Mouse (Mus musculus): Measurements from ENCODE around the gene Snx30.
A peak's percentile ranks its signal among the peaks of the same experiment; 100 is the strongest.

- TF ChIP-seq CTCF (IDR thresholded peaks at IDR 0.05; ENCODE audit: low read depth) (peak; percentile 64), EP300 (IDR thresholded peaks at IDR 0.05; ENCODE audit: low read depth) (no peak)
Observed at GRCm38 (mm10) chr4:59760636-59761364, 44.8 kb upstream of the Snx30 start.

Data from liver, postnatal 0 days (tissue).